Mouse (Mus musculus) lung, adult 18-20 months (tissue): ENCODE results near the gene Blmh.

Source experiments
- DNase-seq, 2 experiments: peaks; one replicate each; pipeline ENCODE4 v3.0.0; 2022; ENCODE audit warnings: mixed read lengths in 2 of 2

The Blmh gene

GRCm38 (mm10) chr11:77002361-77002760 lies 77.8 kb downstream of the Blmh start:
- DNase-seq: no peak

- DNase-seq: no peak
These were observed 81.3 kb downstream of the Blmh start for GRCm38 (mm10) chr11:77005881-77006280.

GRCm38 (mm10) chr11:77006616-77007015 lies 82.0 kb downstream of the Blmh start:
- DNase-seq: no peak

- no peak for DNase-seq
These were observed 84.7 kb downstream of the Blmh start for GRCm38 (mm10) chr11:77009069-77010025.

GRCm38 (mm10) chr11:77010762-77011475 lies 86.3 kb downstream of the Blmh start:
- no peak for DNase-seq

GRCm38 (mm10) chr11:77018046-77018445 lies 93.4 kb downstream of the Blmh start:
- DNase-seq: no peak

- no peak for DNase-seq
These were observed 94.9 kb downstream of the Blmh start for GRCm38 (mm10) chr11:77019539-77019938.

GRCm38 (mm10) chr11:77021749-77022396 lies 97.3 kb downstream of the Blmh start:
- no peak for DNase-seq

- no peak for DNase-seq
These were observed 102.0 kb downstream of the Blmh start for GRCm38 (mm10) chr11:77026559-77026958.

GRCm38 (mm10) chr11:77028157-77028556 lies 103.5 kb downstream of the Blmh start:
- no peak for DNase-seq

GRCm38 (mm10) chr11:77031151-77031934 lies 106.7 kb downstream of the Blmh start:
- no peak for DNase-seq
